Mouse (Mus musculus) hindbrain, embryonic 12.5 days (tissue): ENCODE measurements at regions not wholly inside any gene's neighbourhood (a gene's known extent, or its start where the extent isn't known, plus 50 kb on each side); places are given as distances from the start of the nearest gene placed in this dataset.
A peak's percentile ranks its signal among the peaks of the same experiment; 100 is the strongest.

Experiments used
- ATAC-seq: fragments of 200-750 bp; cut with Nextera tagmentation; 2 replicates; pipeline ENCODE4 v1.8.0; 2017; ENCODE audit warnings: moderate TSS enrichment; ENCODE audit not compliant: low FRiP score
- H3K27ac ChIP-seq: fragments of 300-500 bp; sonication (generic); 2 replicates; pipeline ENCODE4 v1.5.1; 2016; ENCODE audit warnings: mild to moderate bottlenecking
- H3K27me3 ChIP-seq: fragments of 300-500 bp; sonication (generic); 2 replicates; pipeline ENCODE4 v1.6.1; 2016; ENCODE audit warnings: mild to moderate bottlenecking
- H3K36me3 ChIP-seq: fragments of 300-500 bp; sonication (generic); 2 replicates; pipeline ENCODE4 v1.6.1; 2016; ENCODE audit warnings: mild to moderate bottlenecking
- H3K4me1 ChIP-seq: fragments of 300-500 bp; sonication (generic); 2 replicates; pipeline ENCODE4 v1.6.1; 2016
- H3K4me2 ChIP-seq: fragments of 300-500 bp; sonication (generic); replicated peaks from 2 replicates; pipeline ENCODE4 v1.6.1; 2016; ENCODE audit warnings: mild to moderate bottlenecking
- H3K4me3 ChIP-seq: fragments of 300-500 bp; sonication (generic); 2 replicates; pipeline ENCODE4 v1.5.1; 2016; ENCODE audit warnings: mild to moderate bottlenecking
- H3K9ac ChIP-seq: fragments of 300-500 bp; sonication (generic); 2 replicates; pipeline ENCODE4 v1.6.1; 2016; ENCODE audit warnings: mild to moderate bottlenecking, moderate library complexity
- H3K9me3 ChIP-seq: fragments of 300-500 bp; sonication (generic); replicated peaks from 2 replicates; pipeline ENCODE4 v1.6.1; 2016; ENCODE audit warnings: mild to moderate bottlenecking
- WGBS: fragments of 180-500 bp; shearing (Covaris S2); methylation state at CpG from one replicate; pipeline ENCODE4 v1.1.7; 2016; 5-methylcytosine and 5-hydroxymethylcytosine counted together

DNA sequence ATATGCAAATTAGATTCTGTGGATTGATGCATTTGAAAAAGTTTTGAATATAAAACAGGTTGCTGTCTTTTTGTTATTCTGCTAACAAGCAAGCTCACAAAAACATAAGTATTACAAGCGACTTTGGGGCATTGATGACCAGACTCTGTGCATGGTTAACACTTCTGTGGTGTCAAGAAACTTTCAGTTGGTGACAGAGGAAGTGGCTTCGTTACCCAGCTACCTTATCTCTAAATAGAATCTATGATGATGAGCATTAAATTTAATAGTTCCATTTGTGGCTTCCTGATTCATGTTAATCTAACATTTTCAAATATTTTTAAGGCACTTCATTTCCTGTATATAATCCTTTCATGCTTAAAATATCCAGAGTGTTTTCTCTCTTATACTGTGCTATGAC lies 100.8 kb downstream of the Tm2d1 start:
- Histone ChIP-seq H3K4me1 (no peaks in the 10 kb centered on the region), H3K9ac (no peak overlapping the region), H3K9me3 (no peaks in the 10 kb centered on the region), H3K27ac (no peak overlapping the region), H3K27me3 (no peaks in the 10 kb centered on the region), H3K4me3 (no peak overlapping the region), H3K36me3 (no peaks in the 10 kb centered on the region), H3K4me2 (no peak overlapping the region)
- ATAC-seq, result no peak
- 71% methylated on average over 2 of the region's 2 CpGs for WGBS

DNA sequence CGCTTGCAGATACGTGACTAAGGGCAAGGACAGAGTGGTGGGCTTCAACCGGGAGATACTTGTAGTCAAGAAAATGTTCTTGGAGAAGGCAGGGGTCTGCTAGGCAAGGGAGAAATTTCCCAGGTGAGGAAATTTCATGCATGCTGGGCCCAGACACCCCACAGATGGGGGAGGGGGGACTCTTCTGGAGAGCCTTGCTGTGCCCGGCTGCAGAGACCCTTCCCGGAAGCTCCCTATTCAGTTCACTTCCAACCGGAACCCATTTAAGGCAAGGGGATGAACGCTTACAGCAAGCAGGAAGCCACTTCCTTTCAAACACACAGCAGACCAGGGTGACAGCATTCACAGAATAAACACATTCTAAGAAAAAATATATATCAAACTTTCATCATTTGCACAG lies 124.8 kb downstream of the Tm2d1 start:
- Histone ChIP-seq H3K4me3 (no peak overlapping the region), H3K4me1 (peaks cover 3% of the 10 kb centered on the region; the same call in 1 of the 2 replicates), H3K9ac (no peak overlapping the region), H3K4me2 (no peak overlapping the region), H3K27me3 (no peaks in the 10 kb centered on the region), H3K27ac (no peak overlapping the region), H3K9me3 (no peaks in the 10 kb centered on the region), H3K36me3 (no peaks in the 10 kb centered on the region)
- ATAC-seq, result no peak
- 87% methylated on average over 7 of the region's 7 CpGs for WGBS

DNA sequence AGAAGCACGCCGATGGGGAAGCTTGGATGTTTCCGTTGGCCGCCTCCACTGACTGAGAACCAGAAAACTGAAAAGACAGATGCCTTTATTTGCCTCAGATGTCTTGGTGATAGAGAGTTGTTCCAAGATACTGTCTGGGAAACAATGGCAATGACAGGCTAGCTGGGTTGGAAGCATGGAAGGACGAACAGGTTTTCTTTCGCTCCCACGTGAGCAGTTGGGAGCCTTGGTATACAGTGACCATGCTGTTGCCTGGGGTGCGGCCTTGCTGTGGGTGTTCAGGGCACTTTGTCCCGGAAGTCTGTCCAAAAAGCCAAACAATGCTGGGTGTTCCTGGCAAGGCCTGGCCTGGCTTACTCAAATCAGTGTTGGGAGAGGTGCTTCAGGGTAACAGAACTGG lies 125.4 kb downstream of the Tm2d1 start:
- Histone ChIP-seq H3K27ac (no peak overlapping the region), H3K4me1 (peaks cover 3% of the 10 kb centered on the region; the same call in 1 of the 2 replicates), H3K36me3 (no peaks in the 10 kb centered on the region), H3K27me3 (no peaks in the 10 kb centered on the region), H3K4me2 (no peak overlapping the region), H3K9ac (no peak overlapping the region), H3K4me3 (no peak overlapping the region), H3K9me3 (no peaks in the 10 kb centered on the region)
- no peak for ATAC-seq
- WGBS, result 87% methylated on average over 9 of the region's 9 CpGs

DNA sequence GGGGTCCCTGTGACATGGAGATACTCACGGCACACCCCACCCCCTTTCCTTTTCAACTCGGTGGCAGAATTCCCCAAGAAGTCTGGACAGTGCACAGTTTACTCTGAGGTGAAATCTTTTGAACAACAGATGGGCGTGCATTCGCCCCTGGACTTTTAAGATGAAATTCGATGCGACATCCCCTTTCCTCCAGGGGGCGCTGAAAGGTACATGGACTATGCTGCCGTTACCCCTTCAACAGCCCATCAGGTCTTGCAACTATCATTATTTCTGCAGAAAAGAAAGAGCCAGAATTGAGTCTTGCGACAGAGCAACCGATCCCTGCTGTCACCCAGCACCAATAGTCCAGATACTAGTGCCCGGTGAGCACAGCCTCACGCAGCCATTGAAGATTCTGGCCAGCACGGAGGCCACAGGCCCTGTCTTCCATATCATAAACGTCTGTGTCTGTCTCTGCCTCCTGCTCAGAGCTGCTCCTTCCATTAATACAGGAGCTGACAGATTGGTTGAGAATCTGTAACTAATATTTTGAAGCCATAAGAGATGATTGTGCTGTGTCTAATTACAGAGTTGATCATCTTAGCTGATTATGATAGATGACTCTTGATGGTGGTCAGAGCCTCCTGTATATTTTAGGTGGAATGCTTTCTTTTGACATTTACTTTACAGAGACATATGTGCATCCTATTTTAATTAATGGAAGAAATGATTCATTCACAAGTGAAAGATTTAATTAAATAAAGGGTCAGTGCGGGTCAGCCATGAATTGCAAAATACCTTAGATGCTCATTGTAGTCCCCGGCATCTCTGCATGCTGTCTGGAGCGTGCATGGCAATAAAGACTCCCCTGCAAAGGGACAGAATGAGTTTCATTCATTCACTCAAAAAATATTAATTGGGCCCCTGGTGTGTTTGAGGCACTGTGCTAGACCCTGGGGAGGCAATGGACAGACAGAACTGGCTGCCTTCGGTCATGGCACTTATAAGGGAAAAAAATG lies 128.0 kb downstream of the Tm2d1 start:
- no peaks in the 10 kb centered on the region for H3K27me3 ChIP-seq
- no peak overlapping the region; the same call in 1 of the 2 replicates for H3K27ac ChIP-seq
- no peaks in the 10 kb centered on the region for H3K9me3 ChIP-seq
- no peak overlapping the region for H3K9ac ChIP-seq
- WGBS, result 44% methylated on average over 18 of the region's 18 CpGs
- ATAC-seq, result peak; percentile 76
- peaks cover 3% of the 10 kb centered on the region; the same call in 1 of the 2 replicates for H3K4me1 ChIP-seq
- H3K4me3 ChIP-seq, result no peak overlapping the region
- no peaks in the 10 kb centered on the region for H3K36me3 ChIP-seq
- no peak overlapping the region; the same call in 1 of the 2 replicates for H3K4me2 ChIP-seq

DNA sequence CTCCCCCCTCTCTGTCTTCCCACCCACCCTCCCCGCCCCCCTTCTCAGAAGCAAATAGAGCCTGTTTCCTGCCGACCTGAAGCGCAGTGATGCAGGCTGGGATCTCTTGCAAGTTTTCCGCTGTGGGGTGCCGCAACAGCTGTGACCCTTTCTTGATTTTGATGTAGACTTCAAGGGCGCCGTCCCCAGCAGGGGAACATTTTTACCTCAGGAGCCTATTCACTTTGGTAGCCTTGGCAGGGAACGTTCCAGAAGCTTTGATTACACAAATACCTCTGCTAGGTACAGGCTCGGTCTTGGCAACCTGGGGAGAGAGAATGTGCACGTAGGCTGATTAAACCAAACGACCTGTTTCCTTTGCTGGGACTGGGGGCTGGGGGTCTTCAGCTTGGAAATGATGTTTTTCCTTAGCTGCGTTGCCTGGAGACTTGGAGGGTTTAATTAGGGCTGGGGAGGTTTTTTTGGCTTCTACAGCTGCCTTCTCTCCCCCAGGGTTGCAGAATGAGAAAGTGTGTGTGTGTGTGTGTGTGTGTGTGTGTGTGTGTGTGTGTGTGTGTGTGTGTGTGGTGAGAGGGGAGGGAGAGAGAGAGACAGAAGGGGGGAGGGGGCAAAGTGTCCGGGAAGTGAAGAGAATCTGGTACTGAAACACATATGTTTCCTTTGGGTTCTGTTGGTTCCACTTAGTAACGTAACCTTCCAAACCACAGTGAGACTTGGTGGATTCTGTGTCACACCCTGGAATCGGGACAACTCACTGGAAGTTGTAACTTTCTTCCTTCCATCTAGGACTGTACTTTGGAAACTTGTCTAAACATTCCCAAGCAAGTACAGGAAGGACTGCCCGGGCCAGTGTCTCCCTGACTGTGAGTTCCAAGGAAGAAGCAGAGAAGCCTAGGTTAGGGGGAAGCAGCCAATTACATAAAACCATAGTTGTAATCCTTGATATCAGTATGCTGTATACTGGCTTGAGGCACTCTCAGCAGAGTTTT lies 138.9 kb downstream of the Tm2d1 start:
- Histone ChIP-seq H3K4me1 (peaks cover 14% of the 10 kb centered on the region), H3K27me3 (no peaks in the 10 kb centered on the region), H3K4me3 (peak overlapping the region; percentile 23), H3K4me2 (peak overlapping the region; percentile 52), H3K9ac (peak overlapping the region; percentile 49; the same call in 1 of the 2 replicates), H3K9me3 (no peaks in the 10 kb centered on the region), H3K36me3 (no peaks in the 10 kb centered on the region), H3K27ac (peak overlapping the region; percentile 74)
- 7% methylated on average over 15 of the region's 16 CpGs for WGBS
- ATAC-seq, result peak; percentile 83

DNA sequence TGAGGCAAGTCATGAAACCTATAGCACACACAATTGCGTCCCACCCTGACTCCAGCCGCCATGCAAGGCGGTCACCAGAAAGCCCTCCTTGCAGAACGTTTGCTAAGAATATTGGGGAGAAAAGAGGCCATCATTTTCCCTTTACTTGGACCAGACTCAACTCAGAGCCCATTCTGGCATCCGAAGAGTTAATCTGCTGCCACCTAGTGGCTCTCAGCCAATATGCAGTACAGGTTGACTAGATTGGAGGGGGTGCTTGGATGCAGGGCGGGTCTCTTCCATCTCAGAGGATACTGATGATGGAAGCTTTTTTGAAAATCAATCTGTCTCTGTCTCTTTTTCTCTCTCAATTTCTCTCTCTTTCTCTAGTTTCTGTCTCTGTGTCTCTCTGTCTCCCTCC lies 139.6 kb downstream of the Tm2d1 start:
- WGBS, result 2% methylated on average over 6 of the region's 6 CpGs
- Histone ChIP-seq H3K27ac (0 out of 2 replicates have a peak overlapping the region, but pooled peaks have one; percentile 52), H3K36me3 (no peaks in the 10 kb centered on the region), H3K9me3 (no peaks in the 10 kb centered on the region), H3K27me3 (no peaks in the 10 kb centered on the region), H3K4me2 (peak overlapping the region; percentile 52), H3K4me3 (peak overlapping the region; percentile 23), H3K4me1 (peaks cover 14% of the 10 kb centered on the region), H3K9ac (peak overlapping the region; percentile 49; the same call in 1 of the 2 replicates)
- peak; percentile 94 for ATAC-seq

DNA sequence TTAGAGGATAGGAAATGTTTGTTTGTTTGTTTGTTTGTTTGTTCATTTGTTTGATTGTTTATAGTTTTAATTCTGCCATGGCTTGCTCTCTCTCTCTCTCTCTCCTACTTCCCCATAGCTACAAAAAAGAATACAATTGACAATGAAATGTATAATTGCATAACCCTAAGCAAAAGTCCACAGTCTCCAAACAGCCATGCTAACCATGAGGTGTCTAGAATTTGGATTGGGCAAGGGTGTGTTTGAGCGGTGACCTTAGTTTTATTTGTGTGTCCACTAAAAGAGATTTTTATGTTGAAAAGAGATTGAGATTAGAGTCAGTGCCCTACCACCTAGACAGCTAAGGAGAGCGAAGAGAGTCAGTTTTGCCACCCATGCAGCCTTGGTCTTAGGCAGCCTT lies 141.2 kb downstream of the Tm2d1 start:
- no peak overlapping the region for H3K4me2 ChIP-seq
- no peak overlapping the region for H3K27ac ChIP-seq
- no peak overlapping the region for H3K9ac ChIP-seq
- WGBS, result 97% methylated on average over 2 of the region's 2 CpGs
- no peak overlapping the region for H3K4me3 ChIP-seq
- H3K9me3 ChIP-seq, result no peaks in the 10 kb centered on the region
- no peaks in the 10 kb centered on the region for H3K36me3 ChIP-seq
- peaks cover 14% of the 10 kb centered on the region for H3K4me1 ChIP-seq
- no peaks in the 10 kb centered on the region for H3K27me3 ChIP-seq
- no peak for ATAC-seq

DNA sequence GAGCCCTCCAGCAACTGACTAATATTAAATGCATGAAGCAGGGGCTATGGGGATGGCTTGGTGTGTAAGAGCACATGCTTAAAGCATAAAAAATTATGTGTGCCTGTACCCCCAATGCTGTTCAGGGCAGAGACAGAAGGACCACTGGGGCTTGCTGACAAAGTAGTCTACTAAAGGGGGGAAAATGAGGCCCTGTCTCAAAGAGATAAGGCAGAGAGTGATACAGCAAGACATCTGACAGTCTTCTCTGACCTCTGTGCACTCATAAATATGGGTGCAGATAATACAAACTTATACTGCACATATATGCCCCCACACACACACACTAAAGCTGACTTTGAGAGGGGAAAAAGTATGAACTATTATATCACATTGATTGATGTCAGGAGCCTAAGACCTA lies 142.8 kb downstream of the Tm2d1 start:
- Histone ChIP-seq H3K27me3 (no peaks in the 10 kb centered on the region), H3K4me2 (no peak overlapping the region), H3K9ac (no peak overlapping the region), H3K27ac (no peak overlapping the region), H3K4me1 (peaks cover 14% of the 10 kb centered on the region), H3K36me3 (no peaks in the 10 kb centered on the region), H3K9me3 (no peaks in the 10 kb centered on the region), H3K4me3 (no peak overlapping the region)
- ATAC-seq, result no peak

DNA sequence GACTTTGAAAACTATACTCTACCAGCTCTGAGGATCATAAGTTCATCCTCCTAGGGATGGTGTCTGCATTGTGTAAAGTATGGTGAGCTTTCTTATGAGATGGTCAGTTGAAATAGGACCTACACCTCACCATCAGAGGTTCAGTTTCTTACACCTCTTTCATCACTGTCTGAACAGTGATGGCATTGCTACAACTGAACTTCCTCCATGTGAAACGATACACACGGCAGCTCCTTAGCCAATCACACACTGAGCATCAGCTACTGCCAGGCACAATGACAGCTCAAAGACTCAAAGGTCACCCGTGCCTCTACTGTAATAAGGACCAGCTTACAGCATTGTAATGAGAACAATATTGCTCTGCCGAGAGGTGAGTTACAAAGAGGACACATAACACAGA lies 145.0 kb downstream of the Tm2d1 start:
- no peak overlapping the region for H3K27ac ChIP-seq
- no peak overlapping the region for H3K4me2 ChIP-seq
- H3K4me1 ChIP-seq, result no peaks in the 10 kb centered on the region; the same call in 1 of the 2 replicates
- 73% methylated on average over 4 of the region's 4 CpGs for WGBS
- no peak for ATAC-seq
- H3K27me3 ChIP-seq, result no peaks in the 10 kb centered on the region
- H3K9me3 ChIP-seq, result no peaks in the 10 kb centered on the region
- no peak overlapping the region for H3K4me3 ChIP-seq
- H3K36me3 ChIP-seq, result no peaks in the 10 kb centered on the region
- H3K9ac ChIP-seq, result no peak overlapping the region

DNA sequence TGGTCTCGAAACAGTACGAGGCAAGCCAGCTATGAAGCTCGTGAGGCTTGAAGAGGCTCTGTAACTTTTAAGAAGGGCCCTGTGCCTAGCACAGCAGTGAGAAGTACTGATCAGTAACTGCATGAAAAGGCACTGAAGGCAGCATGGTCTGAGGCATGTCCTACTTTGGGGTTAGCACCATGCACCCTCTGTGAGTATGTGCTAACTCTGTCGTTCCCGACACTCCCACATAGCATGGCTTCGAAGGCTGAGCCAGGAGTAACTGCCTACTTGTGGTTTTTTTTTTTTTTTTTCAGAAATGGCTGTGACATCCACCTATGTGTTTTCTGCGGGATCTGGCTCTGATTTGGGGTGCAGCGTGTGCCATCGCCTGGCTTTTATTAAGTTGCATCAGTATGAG lies 145.6 kb downstream of the Tm2d1 start:
- Histone ChIP-seq H3K36me3 (no peaks in the 10 kb centered on the region), H3K27me3 (no peaks in the 10 kb centered on the region), H3K27ac (no peak overlapping the region), H3K4me3 (no peak overlapping the region), H3K9me3 (no peaks in the 10 kb centered on the region), H3K9ac (no peak overlapping the region), H3K4me2 (no peak overlapping the region), H3K4me1 (no peaks in the 10 kb centered on the region; the same call in 1 of the 2 replicates)
- WGBS, result 74% methylated on average over 9 of the region's 9 CpGs
- ATAC-seq, result no peak

DNA sequence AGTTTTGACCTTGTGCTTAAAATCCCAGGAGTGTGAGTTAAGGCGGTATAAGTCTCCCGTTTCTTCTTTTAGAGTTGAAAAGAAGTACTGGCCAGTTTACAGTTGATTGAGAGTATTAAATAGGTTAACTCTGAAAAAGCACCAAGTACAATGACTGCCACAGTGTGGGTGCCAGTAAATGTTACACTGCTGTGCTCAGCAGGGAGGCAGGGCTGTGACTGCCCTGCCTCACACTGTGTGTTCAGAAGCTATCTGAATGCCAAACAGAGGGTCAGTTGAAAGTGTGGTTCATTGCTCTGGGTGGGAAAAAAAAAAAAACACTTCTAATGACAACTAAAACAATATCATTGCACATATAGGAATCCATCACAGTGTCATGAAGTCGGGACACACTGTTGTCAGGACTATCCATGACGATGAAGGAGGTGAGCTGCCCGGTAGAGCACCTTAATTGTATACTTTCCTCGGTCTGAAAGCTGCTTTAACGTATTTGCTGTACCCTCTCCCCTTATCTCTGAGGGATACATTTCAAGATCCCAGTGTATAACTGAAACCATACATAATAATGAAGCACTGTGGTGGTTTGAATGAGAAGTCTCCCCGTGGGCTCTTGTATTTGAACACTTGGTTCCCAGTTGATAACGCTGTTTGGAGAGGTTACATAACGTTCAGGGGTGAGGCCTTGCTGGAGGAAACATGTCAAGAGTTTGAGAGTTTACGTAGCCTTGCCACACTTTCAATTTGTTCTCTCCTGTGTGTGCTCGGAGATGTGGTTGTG lies 146.9 kb downstream of the Tm2d1 start:
- no peak overlapping the region for H3K4me3 ChIP-seq
- H3K4me2 ChIP-seq, result no peak overlapping the region
- ATAC-seq, result no peak
- no peaks in the 10 kb centered on the region; the same call in 1 of the 2 replicates for H3K4me1 ChIP-seq
- H3K27ac ChIP-seq, result no peak overlapping the region
- H3K9me3 ChIP-seq, result no peaks in the 10 kb centered on the region
- no peak overlapping the region for H3K9ac ChIP-seq
- 56% methylated on average over 12 of the region's 12 CpGs for WGBS
- H3K36me3 ChIP-seq, result no peaks in the 10 kb centered on the region
- no peaks in the 10 kb centered on the region for H3K27me3 ChIP-seq
